Mouse (Mus musculus) hindlimb bud, embryonic 11.5 days (tissue): Measurements from ENCODE around the gene Taf10.
A peak's percentile ranks its signal among the peaks of the same experiment; 100 is the strongest.
"Not testable (repeated sequence)": the region's sequence is repeated elsewhere in the genome, so short reads cannot be mapped to it uniquely, and the experiment has no call there.

Experiments used
- DNase-seq: peaks from one replicate; pipeline ENCODE4 v3.0.0-alpha.2; 2012; ENCODE audit warnings: low read depth, low spot score; ENCODE audit errors: extremely low spot score

The Taf10 gene

GRCm38 (mm10) chr7:105753281-105753680 lies 9.1 kb upstream of the Taf10 start:
- DNase-seq: no peak

GRCm38 (mm10) chr7:105752716-105753115 lies 8.6 kb upstream of the Taf10 start:
- DNase-seq: no peak

DNA sequence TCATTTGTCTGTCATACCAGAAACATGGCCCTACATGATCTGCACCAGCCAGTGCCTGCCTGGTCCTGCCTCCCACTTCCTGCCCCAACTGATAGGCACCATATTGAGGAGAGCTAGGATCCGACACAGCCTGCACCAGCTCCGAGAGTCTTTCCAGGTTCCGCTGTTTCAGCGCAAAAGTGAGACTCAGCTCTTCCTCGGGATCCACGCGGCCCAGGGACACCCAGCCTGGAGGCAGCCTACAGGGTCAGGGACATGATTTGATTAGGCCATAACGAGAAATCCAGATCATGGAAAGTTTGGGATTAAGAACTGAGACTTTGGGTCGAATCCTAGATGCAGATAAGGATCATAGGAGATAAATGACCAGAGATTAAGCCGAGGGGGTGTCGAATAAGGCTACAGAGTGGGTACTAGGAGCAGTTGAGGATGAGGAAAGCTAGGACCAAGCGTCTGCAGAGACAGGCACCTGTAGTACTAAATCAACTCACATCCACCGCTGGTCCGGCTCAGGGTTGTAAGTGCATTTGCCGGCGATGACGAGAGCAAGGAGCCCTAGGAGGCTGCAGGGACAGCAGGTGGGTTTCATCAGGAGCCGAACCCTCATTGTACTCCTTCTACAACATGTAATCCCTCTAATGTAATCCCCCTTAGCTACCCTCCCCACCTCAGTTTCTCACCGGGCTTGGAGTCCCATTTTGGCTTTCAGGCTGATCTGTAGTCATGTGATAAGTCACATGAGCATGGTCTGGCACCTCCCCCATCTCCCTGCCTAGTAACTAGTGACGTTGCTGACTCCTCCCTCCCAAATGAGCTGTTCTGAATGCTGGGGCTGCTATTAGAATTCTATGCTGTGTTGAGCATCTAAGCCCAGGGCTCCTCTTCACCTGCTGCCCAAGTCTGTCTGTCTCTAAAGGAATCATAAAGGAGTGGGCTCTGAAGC lies 7.6 kb upstream of the Taf10 start, which contains the start of gene Tpp1:
Tpp1 (minus strand) TSS at position 745 of the 943 bp plus-strand sequence.
- DNase-seq: peak; percentile 96

DNA sequence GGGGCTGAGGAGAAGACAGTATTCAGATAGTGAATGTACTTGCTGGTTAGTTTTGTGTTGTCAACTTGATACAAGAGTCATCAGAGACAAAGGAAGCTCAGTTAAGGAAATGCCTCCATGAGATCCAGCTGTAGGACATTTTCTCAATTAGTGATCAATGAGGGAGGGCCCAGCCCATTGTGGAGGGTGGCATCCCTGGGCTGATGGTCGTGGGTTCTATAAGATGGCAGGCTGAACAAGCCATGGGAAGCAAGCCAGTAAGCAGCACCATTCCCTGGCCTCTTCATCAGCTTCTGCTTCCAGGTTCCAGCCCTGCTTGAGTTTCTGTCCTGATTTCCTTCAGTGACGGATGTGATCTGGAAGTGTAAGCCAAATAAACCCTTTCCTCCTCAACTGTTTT lies 3.6 kb upstream of the Taf10 start:
- no peak for DNase-seq

GRCm38 (mm10) chr7:105743246-105743925 lies 775 bp downstream of the Taf10 start:
- not testable (repeated sequence) for DNase-seq

DNA sequence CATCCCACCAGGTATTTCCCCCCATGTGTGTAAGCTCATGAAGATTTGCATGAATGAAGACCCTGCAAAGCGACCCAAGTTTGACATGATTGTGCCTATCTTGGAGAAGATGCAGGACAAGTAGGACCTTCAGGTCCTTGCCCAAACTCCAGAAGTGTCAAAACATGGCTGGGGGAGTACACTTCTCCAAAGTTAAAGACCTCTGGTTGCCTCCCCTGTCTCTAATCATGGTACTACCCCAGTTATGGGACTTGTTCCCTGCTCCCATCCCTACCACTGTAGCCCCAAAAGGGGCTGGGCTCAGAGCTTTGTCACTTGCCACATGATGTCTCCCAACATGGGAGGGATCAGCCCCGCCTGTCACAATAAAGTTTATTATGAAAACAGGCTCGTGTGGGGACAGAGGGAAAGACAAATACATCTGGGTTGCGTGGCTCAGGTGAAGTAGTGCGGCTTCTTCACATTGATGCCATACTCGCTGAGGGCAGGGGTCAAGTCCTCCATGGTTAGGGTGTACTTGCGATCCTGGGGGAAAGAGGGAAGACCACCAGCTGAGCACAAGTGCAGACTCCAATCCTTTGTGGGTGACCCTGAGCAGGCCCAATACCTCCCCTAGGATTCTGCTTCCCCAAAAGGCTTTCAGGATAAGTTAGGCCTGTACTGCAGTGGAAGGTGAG lies 1.5 kb downstream of the Taf10 start:
- not testable (repeated sequence) for DNase-seq

GRCm38 (mm10) chr7:105741978-105742377 lies 2.2 kb downstream of the Taf10 start:
- DNase-seq: no peak

DNA sequence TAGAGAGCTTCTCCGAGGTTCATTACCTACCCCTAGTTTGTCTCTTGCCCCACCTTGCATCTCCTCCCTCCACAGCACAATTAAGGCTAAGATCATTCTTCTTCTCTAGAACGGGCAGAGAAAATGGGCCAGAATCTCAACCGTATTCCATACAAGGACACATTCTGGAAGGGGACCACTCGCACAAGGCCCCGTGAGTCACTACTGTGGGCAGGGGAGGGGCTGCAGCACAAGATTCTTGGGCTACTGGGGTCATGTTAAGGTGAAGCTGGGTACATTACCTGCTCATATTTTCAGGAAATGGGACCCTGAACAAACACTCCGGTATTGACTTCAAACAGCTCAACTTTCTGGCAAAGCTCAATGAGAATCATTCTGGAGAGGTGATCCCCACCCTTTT lies 3.3 kb downstream of the Taf10 start:
- no peak for DNase-seq

DNA sequence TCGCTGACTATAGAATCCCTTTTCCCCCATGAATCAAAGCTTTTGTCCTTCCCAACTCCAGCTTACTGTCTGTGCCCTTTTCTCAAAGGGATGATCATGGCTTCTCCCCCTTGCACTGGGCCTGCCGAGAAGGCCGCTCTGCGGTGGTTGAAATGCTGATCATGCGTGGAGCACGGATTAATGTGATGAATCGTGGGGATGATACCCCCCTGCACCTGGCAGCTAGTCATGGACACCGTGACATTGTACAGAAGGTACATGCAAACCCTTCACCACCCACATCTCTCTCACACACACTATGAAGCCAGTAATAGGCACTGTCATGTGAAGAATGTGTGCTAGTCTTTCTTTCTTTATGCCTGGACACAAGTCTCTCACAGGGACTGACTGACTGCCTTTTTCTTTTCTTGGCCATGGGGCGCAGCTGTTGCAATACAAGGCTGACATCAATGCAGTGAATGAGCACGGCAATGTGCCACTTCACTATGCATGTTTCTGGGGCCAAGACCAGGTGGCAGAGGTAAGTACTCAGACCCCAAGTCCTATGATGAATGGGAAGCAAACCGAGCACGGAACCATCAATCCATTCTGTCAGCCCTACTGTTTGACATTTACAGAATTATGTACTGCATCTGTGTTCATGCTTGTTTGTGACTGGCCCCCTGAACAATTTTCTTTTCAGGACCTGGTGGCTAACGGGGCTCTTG lies 3.9 kb downstream of the Taf10 start:
- no peak for DNase-seq

- DNase-seq: no peak
Observed at GRCm38 (mm10) chr7:105738948-105739347, 5.2 kb downstream of the Taf10 start.

- no peak for DNase-seq
Observed at GRCm38 (mm10) chr7:105738286-105738685, 5.9 kb downstream of the Taf10 start.

- no peak for DNase-seq
Observed at GRCm38 (mm10) chr7:105737648-105738047, 6.5 kb downstream of the Taf10 start.

- DNase-seq: no peak
Observed at GRCm38 (mm10) chr7:105736911-105737521, 7.1 kb downstream of the Taf10 start, which contains the start of gene Rrp8. Gene Rrp8, minus strand, starts transcription at chr7:105737385.

GRCm38 (mm10) chr7:105736264-105736901 lies 7.8 kb downstream of the Taf10 start, which contains the start of gene Ilk:
Gene Ilk, plus strand, starts transcription at chr7:105736592.
- DNase-seq: no peak

GRCm38 (mm10) chr7:105735464-105735863 lies 8.7 kb downstream of the Taf10 start:
- DNase-seq: not testable (repeated sequence)

DNA sequence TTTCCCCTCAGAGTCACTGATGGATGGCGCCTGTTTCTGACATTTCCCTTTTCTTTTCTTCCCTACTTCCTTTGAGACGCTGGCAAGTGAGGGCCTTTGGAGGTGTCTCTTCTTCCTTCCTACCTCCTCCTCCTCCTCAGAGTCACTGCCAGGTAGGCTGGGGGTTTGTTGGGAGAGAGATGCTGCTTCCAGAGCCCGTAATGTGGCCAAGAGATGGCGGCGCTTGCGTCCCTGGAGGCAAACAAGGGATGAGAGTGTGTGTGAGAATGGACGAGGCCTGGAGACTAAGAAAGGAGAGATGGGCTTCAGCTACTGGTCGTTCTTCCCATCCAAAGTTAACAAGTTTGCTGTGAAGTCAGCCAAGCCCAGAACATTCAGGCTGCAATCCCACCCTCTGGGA lies 9.3 kb downstream of the Taf10 start:
- DNase-seq: no peak

GRCm38 (mm10) chr7:105733836-105734235 lies 10.3 kb downstream of the Taf10 start:
- DNase-seq: no peak

DNA sequence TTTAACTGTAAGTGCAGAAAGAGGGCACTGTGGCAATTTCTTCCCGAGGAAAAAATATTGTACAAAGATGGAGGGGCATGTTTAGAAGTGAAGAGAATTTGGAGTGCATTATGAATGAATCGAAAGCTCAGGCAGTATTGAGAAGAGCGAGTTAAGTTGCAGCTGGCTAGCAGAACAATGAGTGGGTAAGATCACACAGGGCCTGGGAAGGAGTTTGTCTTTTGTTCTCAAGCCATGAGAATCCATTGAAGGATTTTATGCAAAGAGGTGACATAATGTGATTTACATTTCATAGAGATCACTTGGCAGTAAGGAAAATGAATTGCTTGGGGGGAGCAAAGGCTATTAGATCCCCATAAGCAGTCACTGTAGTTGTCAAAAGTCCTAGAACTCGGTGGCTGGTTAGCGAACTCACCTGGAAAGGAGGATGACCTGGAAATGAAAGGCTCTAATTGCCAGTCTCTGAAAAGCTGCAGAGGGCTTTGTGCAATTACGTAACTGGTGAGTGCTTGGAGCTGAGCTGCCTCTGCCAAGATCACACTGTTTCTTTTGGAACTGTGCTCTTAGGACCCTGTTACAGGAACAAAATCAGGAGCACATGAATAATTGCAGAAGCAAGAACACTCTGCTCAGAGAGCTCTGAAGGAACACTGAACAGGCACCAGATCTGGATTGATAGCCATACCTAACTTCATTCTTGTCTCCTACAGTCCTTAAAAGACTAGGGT lies 15.3 kb downstream of the Taf10 start:
- no peak for DNase-seq

GRCm38 (mm10) chr7:105726980-105727325 lies 17.2 kb downstream of the Taf10 start:
- no peak for DNase-seq
